Mouse (Mus musculus): ENCODE measurements at regions not wholly inside any gene's neighbourhood (a gene's known extent, or its start where the extent isn't known, plus 50 kb on each side); places are given as distances from the start of the nearest gene placed in this dataset.
A peak's percentile ranks its signal among the peaks of the same experiment; 100 is the strongest.

GRCm38 (mm10) chr7:106494851-106495250, 185.5 kb downstream of the Olfr693 start:
- Histone ChIP-seq H3K4me1 (ENCODE audit: control insufficient read depth, insufficient read depth, insufficient read length) (no peaks in the 10 kb centered on the region), H3K36me3 (ENCODE audit: control insufficient read depth, insufficient read depth, low read length) (no peaks in the 10 kb centered on the region), H3K27ac (ENCODE audit: insufficient read depth, low read length) (no peak overlapping the region), H3K27me3 (ENCODE audit: control insufficient read depth, insufficient read depth, low read length) (no peaks in the 10 kb centered on the region), H3K4me3 (ENCODE audit: extremely low read depth, insufficient read depth, insufficient read length) (no peak overlapping the region)
- TF ChIP-seq POLR2A (IDR thresholded peaks at IDR 0.05; ENCODE audit: low read depth, low read length) (no peak), CTCF (IDR thresholded peaks at IDR 0.05; ENCODE audit: extremely low read depth, insufficient read depth, insufficient read length, insufficient replicate concordance) (no peak)
- DNase-seq (ENCODE audit: low read depth in 1 of 2, low spot score in 2 of 2): peak in 1 of 2 experiments; percentile 18
- 82% methylated on average over 2 of the region's 2 CpGs for WGBS

Data from spleen, adult 2 months (tissue).